Mouse (Mus musculus) erythroblast, embryonic 14.5 days (primary cell): ENCODE measurements around the gene Ppl.

ENCODE experiments used
- GATA1 ChIP-seq: IDR thresholded peaks from 2 replicates; pipeline ENCODE4 v1.6.1; 2012; ENCODE audit warnings: low read length, inconsistent platforms, mixed read lengths
- TAL1 ChIP-seq: IDR thresholded peaks from 3 replicates; pipeline ENCODE4 v1.6.1; 2012; ENCODE audit warnings: low read length, inconsistent platforms, mixed read lengths

GRCm38 (mm10) chr16:5155014-5155413 is 22.8 kb upstream of the Ppl start:
- TF ChIP-seq GATA1 (no peak), TAL1 (no peak)
